Comparison of ENCODE assay signal across 8 mouse cellular contexts in the genomic region with DNA sequence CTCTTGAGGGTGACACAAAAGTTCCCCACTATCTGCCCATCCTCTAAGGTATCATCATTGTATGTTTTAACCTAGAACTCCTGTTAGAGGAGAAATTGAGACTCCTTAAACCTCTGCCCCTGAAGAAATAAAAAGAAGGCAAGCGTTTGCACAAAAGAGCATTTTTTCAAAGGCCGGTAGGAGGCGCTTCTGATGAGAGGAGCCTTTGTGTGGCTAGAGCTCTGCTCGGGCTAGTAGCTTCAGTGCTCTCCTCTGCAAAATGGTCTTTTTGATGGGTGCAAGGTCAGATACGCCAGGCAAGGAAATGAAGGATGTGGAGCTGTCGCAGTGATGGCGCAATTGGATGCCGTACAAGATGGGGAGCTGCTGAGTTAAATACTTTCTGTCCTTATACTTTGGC.
DNase-seq lines count a peak whose midpoint lies in the region; ATAC-seq and TF ChIP-seq lines count a peak whose summit lies in the region.

No protein-coding gene starts in this region.

- no peaks in the 10 kb centered on the region for H3K9me3 ChIP-seq in neural tube, embryonic 15.5 days (replicated peaks)

- no peak overlapping the region for H3K4me3 ChIP-seq in gastrocnemius, adult 2 months
- H3K4me3 ChIP-seq in neural tube, embryonic 15.5 days (replicated peaks), result no peak overlapping the region

- no peak overlapping the region for H3K4me2 ChIP-seq in neural tube, embryonic 15.5 days

- no peaks in the 10 kb centered on the region for H3K27me3 ChIP-seq in neural tube, embryonic 15.5 days (replicated peaks)

- H3K27ac ChIP-seq in gastrocnemius, adult 2 months, result no peak overlapping the region
- H3K27ac ChIP-seq in neural tube, embryonic 15.5 days (replicated peaks), result no peak overlapping the region

- no peak for ATAC-seq in neural tube, embryonic 15.5 days (ENCODE audit: low FRiP score)

- intact Hi-C loops in gastrocnemius, adult 2 months (cut with DNase I), result no loop called here
- intact Hi-C loops in gastrocnemius, postnatal 14 days (cut with DNase I; ENCODE audit: low total_unique reads), result no loop called here

- H3K36me3 ChIP-seq in neural tube, embryonic 15.5 days, result no peaks in the 10 kb centered on the region

- no peak overlapping the region for H3K9ac ChIP-seq in neural tube, embryonic 15.5 days (replicated peaks)

- 26% methylated on average over 8 of the region's 8 CpGs for WGBS in neural tube, embryonic 15.5 days

- DNase-seq in gastrocnemius, adult 2 months, result peak; percentile 31
- DNase-seq in gastrocnemius, postnatal 25 days, result no peak
- peak; percentile 43 for DNase-seq in neural tube, embryonic 10.5 days (ENCODE audit: extremely low spot score, low spot score)
- peak; percentile 29 for DNase-seq in gastrocnemius, postnatal 14 days
- DNase-seq in retina, embryonic 14.5 days (ENCODE audit: low spot score), result peak; percentile 68
- no peak for DNase-seq in thymus, postnatal 14 days
- DNase-seq in spleen, postnatal 36 days (ENCODE audit: low spot score in 2 of 2), result no peak

- TF ChIP-seq CTCF in gastrocnemius, adult 2 months (IDR thresholded peaks at IDR 0.05), result peak; percentile 64

- peaks cover 7% of the 10 kb centered on the region for H3K4me1 ChIP-seq in neural tube, embryonic 15.5 days

Comparison
In these comparisons a context has a peak if more than half of its experiments do, and no peak if none do; other contexts are left out.
1. DNase-seq: peak in gastrocnemius, adult 2 months (single experiment), neural tube, embryonic 10.5 days (single experiment), gastrocnemius, postnatal 14 days (single experiment) and retina, embryonic 14.5 days (single experiment); none in gastrocnemius, postnatal 25 days (single experiment), thymus, postnatal 14 days (single experiment) and spleen, postnatal 36 days (0 of 2).